Mouse (Mus musculus) erythroblast, embryonic 14.5 days (primary cell): ENCODE measurements around the gene Aurkaip1.

ENCODE experiments used
- GATA1 ChIP-seq: IDR thresholded peaks from 2 replicates; pipeline ENCODE4 v1.6.1; 2012; ENCODE audit warnings: low read length, inconsistent platforms, mixed read lengths
- TAL1 ChIP-seq: IDR thresholded peaks from 3 replicates; pipeline ENCODE4 v1.6.1; 2012; ENCODE audit warnings: low read length, inconsistent platforms, mixed read lengths

DNA sequence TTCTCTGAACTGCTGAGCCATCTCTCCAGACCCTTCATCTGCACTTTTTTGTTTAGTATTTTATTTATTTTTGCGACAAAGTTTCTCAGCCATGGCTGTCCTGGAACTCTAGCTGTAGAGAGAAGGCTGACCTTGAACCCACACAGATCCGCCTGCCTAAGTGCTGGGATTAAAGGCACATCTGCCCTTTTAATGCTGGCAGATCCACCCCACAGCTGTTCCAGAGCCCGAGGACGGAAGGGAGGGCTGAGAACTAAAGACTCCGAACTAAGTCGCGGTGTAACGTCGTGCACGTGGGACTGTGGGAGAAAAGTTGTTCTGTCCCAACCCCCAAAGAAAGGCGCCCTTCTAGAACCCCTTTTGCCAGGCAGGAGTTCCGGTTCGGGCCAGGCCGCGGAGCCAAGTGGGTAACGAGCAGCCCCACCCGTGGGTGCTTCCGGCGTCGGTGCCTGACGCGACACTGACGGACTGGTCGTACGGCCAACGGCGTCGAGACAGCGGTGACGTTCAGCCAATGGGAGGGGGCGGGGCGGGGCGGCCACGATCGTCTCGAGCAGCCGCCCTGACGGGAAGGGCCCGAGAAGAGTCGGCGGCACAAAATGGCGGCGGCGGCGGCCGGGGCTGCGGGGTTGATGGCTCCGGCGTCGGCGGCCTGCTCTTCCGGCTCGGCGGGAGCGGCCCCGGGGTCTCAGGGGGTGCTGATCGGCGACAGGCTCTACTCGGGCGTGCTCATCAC, 19.0 kb upstream of the Aurkaip1 start, which contains the start of gene Ccnl2:
- TF ChIP-seq GATA1 (no peak), TAL1 (no peak)
